Mouse (Mus musculus) neural tube, embryonic 14.5 days (tissue): ENCODE results near the gene Olfr1340. TPM values are rescaled to one million over a fixed set of nuclear protein-coding genes. Genes with fewer than 3 reads are reported as not detected.

Experiments
- ATAC-seq: fragments of 200-750 bp; cut with Nextera tagmentation; 2 replicates; pipeline ENCODE4 v1.8.0; 2017; ENCODE audit warnings: low read depth, mild to moderate bottlenecking, moderate TSS enrichment, moderate library complexity
- H3K27ac ChIP-seq: fragments of 300-500 bp; sonication (generic); 2 replicates; pipeline ENCODE4 v1.5.1; 2014; ENCODE audit warnings: low read depth, mild to moderate bottlenecking, control low read depth, low read length, moderate library complexity, mixed read lengths
- H3K27me3 ChIP-seq: fragments of 300-500 bp; sonication (generic); 2 replicates; pipeline ENCODE4 v1.6.1; 2014; ENCODE audit warnings: low read length; ENCODE audit not compliant: control insufficient read depth, insufficient read depth
- H3K36me3 ChIP-seq: fragments of 300-500 bp; sonication (generic); 2 replicates; pipeline ENCODE4 v1.6.1; 2014; ENCODE audit warnings: low read length, mixed read lengths; ENCODE audit not compliant: control insufficient read depth, insufficient read depth
- H3K4me1 ChIP-seq: fragments of 300-500 bp; sonication (generic); 2 replicates; pipeline ENCODE4 v1.6.1; 2014; ENCODE audit warnings: low read length; ENCODE audit not compliant: control insufficient read depth, insufficient read depth
- H3K4me2 ChIP-seq: fragments of 300-500 bp; sonication (generic); 2 replicates; pipeline ENCODE4 v1.6.1; 2014; ENCODE audit warnings: mild to moderate bottlenecking, low read depth, low read length, control low read depth
- H3K4me3 ChIP-seq: fragments of 300-500 bp; sonication (generic); 2 replicates; pipeline ENCODE4 v1.5.1; 2014; ENCODE audit warnings: low read depth, low read length, control low read depth, mixed read lengths
- H3K9ac ChIP-seq: fragments of 300-500 bp; sonication (generic); replicated peaks from 2 replicates; pipeline ENCODE4 v1.6.1; 2014; ENCODE audit warnings: low read depth, mild to moderate bottlenecking, control low read depth, low read length, mixed read lengths
- H3K9me3 ChIP-seq: fragments of 300-500 bp; sonication (generic); 2 replicates; pipeline ENCODE4 v1.6.1; 2016; ENCODE audit warnings: low read length; ENCODE audit not compliant: control insufficient read depth
- WGBS: fragments of 180-500 bp; shearing (Covaris S2); extraction: QIAGEN DNeasy Blood & Tissue Kit; methylation state at CpG from one replicate; pipeline ENCODE4 v1.1.7; 2014; 5-methylcytosine and 5-hydroxymethylcytosine counted together
- polyA plus RNA-seq: library from polyadenylated mRNA; unstranded; fragments of >200 nt; fragmentation: Nextera tagmentation; extraction: Ambion mirVana; gene quantifications from 2 replicates; pipeline ENCODE4 v1.2.1, GENCODE M21; 2014

Gene Olfr1340
- not detected in 2 replicates for polyA plus RNA-seq

- no peak for ATAC-seq
- H3K9ac ChIP-seq, result no peak within 1 kb of the TSS
Measured at GRCm38 (mm10) chr4:118719838-118720237, at the start of gene Olfr1340. Olfr1340 (plus strand) TSS chr4:118720138.

GRCm38 (mm10) chr4:118687086-118687485 is 32.9 kb upstream of the Olfr1340 start:
- Histone ChIP-seq H3K4me1 (no peaks in the 10 kb centered on the region), H3K9ac (no peak overlapping the region), H3K27me3 (no peaks in the 10 kb centered on the region), H3K9me3 (no peaks in the 10 kb centered on the region), H3K27ac (no peak overlapping the region), H3K36me3 (no peaks in the 10 kb centered on the region), H3K4me3 (no peak overlapping the region), H3K4me2 (no peak overlapping the region)
- WGBS, result 77% methylated on average over 2 of the region's 2 CpGs
- ATAC-seq, result no peak

More at GRCm38 (mm10) chr4:118719838-118720237, at the start of gene Olfr1340:
- no peak within 1 kb of the TSS for H3K4me3 ChIP-seq
- no peaks in the 10 kb centered on the region for H3K27me3 ChIP-seq
- H3K4me2 ChIP-seq, result no peak within 1 kb of the TSS
- H3K36me3 ChIP-seq, result no peaks in the 10 kb centered on the region
- H3K27ac ChIP-seq, result no peak within 1 kb of the TSS
- H3K4me1 ChIP-seq, result no peaks in the 10 kb centered on the region
- no peaks in the 10 kb centered on the region for H3K9me3 ChIP-seq

GRCm38 (mm10) chr4:118692412-118692973 is 27.4 kb upstream of the Olfr1340 start, which contains the start of gene Olfr1342:
Olfr1342 (minus strand) TSS chr4:118692756.
- Histone ChIP-seq H3K9ac (no peak within 1 kb of the TSS), H3K4me2 (no peak within 1 kb of the TSS), H3K4me3 (no peak within 1 kb of the TSS), H3K27me3 (no peaks in the 10 kb centered on the region), H3K27ac (no peak within 1 kb of the TSS), H3K4me1 (no peaks in the 10 kb centered on the region), H3K9me3 (no peaks in the 10 kb centered on the region), H3K36me3 (no peaks in the 10 kb centered on the region)
- no peak for ATAC-seq
- WGBS, result 64% methylated on average over 12 of the region's 12 CpGs

GRCm38 (mm10) chr4:118693812-118694211 is 26.1 kb upstream of the Olfr1340 start:
- Histone ChIP-seq H3K4me1 (no peaks in the 10 kb centered on the region), H3K27ac (no peak overlapping the region), H3K4me2 (no peak overlapping the region), H3K9ac (no peak overlapping the region), H3K36me3 (no peaks in the 10 kb centered on the region), H3K4me3 (no peak overlapping the region), H3K9me3 (no peaks in the 10 kb centered on the region), H3K27me3 (no peaks in the 10 kb centered on the region)
- 43% methylated on average over 2 of the region's 2 CpGs for WGBS
- ATAC-seq, result no peak

- Histone ChIP-seq H3K27me3 (no peaks in the 10 kb centered on the region), H3K36me3 (no peaks in the 10 kb centered on the region), H3K9me3 (no peaks in the 10 kb centered on the region), H3K9ac (no peak within 1 kb of the TSS), H3K4me1 (no peaks in the 10 kb centered on the region), H3K4me2 (no peak within 1 kb of the TSS), H3K4me3 (no peak within 1 kb of the TSS), H3K27ac (no peak within 1 kb of the TSS)
- WGBS, result 86% methylated on average over 3 of the region's 3 CpGs
- ATAC-seq, result no peak
Measured at GRCm38 (mm10) chr4:118703223-118703622, 16.7 kb upstream of the Olfr1340 start, which contains the start of gene Olfr1341. Olfr1341 (plus strand) TSS chr4:118703523.

GRCm38 (mm10) chr4:118708086-118708485 is 11.9 kb upstream of the Olfr1340 start:
- 86% methylated on average over 5 of the region's 5 CpGs for WGBS
- H3K27me3 ChIP-seq, result no peaks in the 10 kb centered on the region
- no peak overlapping the region for H3K9ac ChIP-seq
- H3K4me3 ChIP-seq, result no peak overlapping the region
- no peak for ATAC-seq
- H3K4me2 ChIP-seq, result no peak overlapping the region
- H3K36me3 ChIP-seq, result no peaks in the 10 kb centered on the region
- no peaks in the 10 kb centered on the region for H3K4me1 ChIP-seq
- H3K27ac ChIP-seq, result no peak overlapping the region
- H3K9me3 ChIP-seq, result no peaks in the 10 kb centered on the region

GRCm38 (mm10) chr4:118711656-118712055 is 8.3 kb upstream of the Olfr1340 start:
- no peaks in the 10 kb centered on the region for H3K27me3 ChIP-seq
- ATAC-seq, result no peak
- H3K4me1 ChIP-seq, result no peaks in the 10 kb centered on the region
- no peaks in the 10 kb centered on the region for H3K36me3 ChIP-seq
- no peak overlapping the region for H3K4me3 ChIP-seq
- no peak overlapping the region for H3K27ac ChIP-seq
- 32% methylated on average over 1 of the region's 1 CpGs for WGBS
- no peak overlapping the region for H3K9ac ChIP-seq
- H3K4me2 ChIP-seq, result no peak overlapping the region
- no peaks in the 10 kb centered on the region for H3K9me3 ChIP-seq

GRCm38 (mm10) chr4:118721742-118722483 is 2.0 kb downstream of the Olfr1340 start:
- Histone ChIP-seq H3K27me3 (no peaks in the 10 kb centered on the region), H3K9me3 (no peaks in the 10 kb centered on the region), H3K27ac (no peak overlapping the region), H3K4me1 (no peaks in the 10 kb centered on the region), H3K36me3 (no peaks in the 10 kb centered on the region), H3K4me3 (no peak overlapping the region), H3K9ac (no peak overlapping the region), H3K4me2 (no peak overlapping the region)
- 63% methylated on average over 10 of the region's 10 CpGs for WGBS
- ATAC-seq, result no peak

- H3K9ac ChIP-seq, result no peak within 1 kb of the TSS
- no peak within 1 kb of the TSS for H3K27ac ChIP-seq
- no peak for ATAC-seq
- H3K4me3 ChIP-seq, result no peak within 1 kb of the TSS
- no peaks in the 10 kb centered on the region for H3K4me1 ChIP-seq
- H3K36me3 ChIP-seq, result no peaks in the 10 kb centered on the region
- 100% methylated on average over 1 of the region's 1 CpGs for WGBS
- no peaks in the 10 kb centered on the region for H3K27me3 ChIP-seq
- no peaks in the 10 kb centered on the region for H3K9me3 ChIP-seq
- no peak within 1 kb of the TSS for H3K4me2 ChIP-seq
Measured at GRCm38 (mm10) chr4:118731875-118732274, 11.9 kb downstream of the Olfr1340 start, which contains the start of gene Olfr1339. Olfr1339 (plus strand) TSS chr4:118732175.
